Mouse (Mus musculus) lung, adult 18-20 months (tissue): ENCODE data around the gene Fbxl13.

ENCODE experiments used
- DNase-seq, 2 experiments: peaks; one replicate each; pipeline ENCODE4 v3.0.0; 2022; ENCODE audit warnings: mixed read lengths in 2 of 2

Fbxl13 gene

GRCm38 (mm10) chr5:21645439-21646132 is at the start of gene Fbxl13, which contains the start of gene Armc10:
Fbxl13 (minus strand) TSS chr5:21645634.
Armc10 (plus strand) TSS chr5:21645813.
- peak; percentile 93 to 95 for DNase-seq

DNA sequence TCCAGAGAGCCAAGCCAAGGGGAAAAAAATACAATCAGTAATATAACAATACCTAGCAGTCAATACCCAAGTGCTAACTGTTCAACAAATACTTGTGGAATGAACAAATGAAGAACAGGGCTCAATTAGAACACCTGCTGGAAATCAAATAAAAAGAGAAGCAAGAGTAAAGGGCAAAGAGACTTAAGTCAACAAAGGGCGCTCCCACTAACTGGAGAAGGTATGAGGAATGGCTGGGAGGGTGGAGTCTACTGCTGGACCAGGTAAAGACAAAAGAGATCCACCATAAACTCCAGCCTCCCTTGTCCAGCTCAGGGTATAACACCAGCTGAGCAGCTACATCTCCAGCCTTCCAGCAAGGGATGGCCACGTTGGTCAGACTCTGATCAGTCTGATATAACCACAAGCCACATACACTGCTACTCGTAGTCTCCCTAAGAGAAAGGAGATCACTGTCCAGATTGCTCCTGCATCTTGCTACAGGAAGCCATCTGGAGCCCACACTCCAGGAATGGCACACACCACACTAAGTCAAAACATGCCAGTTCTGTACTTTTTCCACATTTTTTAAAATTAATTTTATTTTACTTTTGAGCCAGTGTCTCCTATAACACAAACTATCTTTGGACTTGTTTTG is 49.5 kb upstream of the Fbxl13 start:
- no peak for DNase-seq

GRCm38 (mm10) chr5:21693372-21693870 is 48.0 kb upstream of the Fbxl13 start:
- DNase-seq: no peak

GRCm38 (mm10) chr5:21692230-21692629 is 46.8 kb upstream of the Fbxl13 start:
- no peak for DNase-seq

GRCm38 (mm10) chr5:21687042-21687441 is 41.6 kb upstream of the Fbxl13 start:
- DNase-seq: no peak

GRCm38 (mm10) chr5:21685001-21685400 is 39.6 kb upstream of the Fbxl13 start:
- DNase-seq: no peak

DNA sequence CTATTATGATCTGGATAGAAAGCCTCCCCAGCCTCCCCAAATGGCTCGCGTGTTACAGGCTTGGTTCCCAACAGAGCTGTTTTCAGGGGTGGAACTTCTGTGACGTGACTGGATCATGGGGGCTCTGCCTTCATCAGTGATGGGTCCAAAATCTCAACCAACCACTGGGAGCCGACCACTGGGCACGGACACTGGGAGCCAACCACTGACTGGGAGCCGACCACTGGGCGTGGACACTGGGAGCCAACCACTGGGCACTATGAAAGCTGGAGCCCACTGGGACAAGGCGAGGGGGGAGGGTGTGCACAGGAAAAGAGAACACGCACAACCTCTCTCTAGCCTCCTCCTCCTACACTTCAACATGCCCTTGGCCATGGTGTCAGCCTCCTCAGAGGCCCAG is 38.4 kb upstream of the Fbxl13 start:
- no peak for DNase-seq

GRCm38 (mm10) chr5:21680940-21681339 is 35.5 kb upstream of the Fbxl13 start:
- DNase-seq: no peak

GRCm38 (mm10) chr5:21680029-21680428 is 34.6 kb upstream of the Fbxl13 start:
- no peak for DNase-seq

- DNase-seq: no peak
Measured at GRCm38 (mm10) chr5:21678363-21678762, 32.9 kb upstream of the Fbxl13 start.

DNA sequence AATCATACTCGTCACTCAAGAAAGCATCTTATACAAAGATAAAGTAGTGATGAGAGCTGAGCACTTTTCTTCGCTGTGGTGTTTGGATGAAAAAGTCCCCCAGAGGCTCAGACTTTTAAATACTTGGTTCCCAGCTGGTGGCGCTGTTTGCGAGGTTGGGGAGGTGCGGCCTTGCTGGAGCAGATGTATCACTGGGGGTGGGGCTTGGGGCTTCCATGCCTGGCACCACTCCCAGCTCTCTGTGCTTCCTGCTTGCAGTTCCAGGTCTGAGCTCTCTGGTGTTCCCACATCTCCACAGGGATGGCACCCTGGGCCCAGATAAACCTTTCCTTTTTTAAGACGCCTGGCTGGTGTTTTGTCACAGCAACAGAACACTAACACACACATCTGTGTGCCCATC is 32.5 kb upstream of the Fbxl13 start:
- DNase-seq: no peak

GRCm38 (mm10) chr5:21675494-21675893 is 30.1 kb upstream of the Fbxl13 start:
- no peak for DNase-seq

DNA sequence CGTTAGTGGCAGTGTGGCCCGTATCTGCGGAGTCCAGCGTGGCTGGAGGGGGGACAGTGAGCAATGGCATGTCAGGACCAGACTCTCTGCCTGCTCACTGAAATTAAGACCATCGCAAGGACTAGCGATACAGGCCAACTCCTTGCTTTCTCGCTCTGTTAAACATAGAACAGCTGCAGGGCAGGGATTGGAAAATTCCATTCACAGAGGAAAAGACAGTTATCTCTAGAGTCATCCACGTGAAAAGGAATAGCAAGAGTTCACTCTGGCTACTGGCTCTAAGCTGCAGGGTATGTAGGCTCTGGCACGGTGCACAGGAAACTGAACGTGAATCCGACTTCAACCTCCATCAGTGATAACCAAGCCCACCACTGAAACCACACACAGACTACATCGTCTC is 29.6 kb upstream of the Fbxl13 start:
- DNase-seq: no peak

GRCm38 (mm10) chr5:21673742-21674141 is 28.3 kb upstream of the Fbxl13 start:
- DNase-seq: no peak

DNA sequence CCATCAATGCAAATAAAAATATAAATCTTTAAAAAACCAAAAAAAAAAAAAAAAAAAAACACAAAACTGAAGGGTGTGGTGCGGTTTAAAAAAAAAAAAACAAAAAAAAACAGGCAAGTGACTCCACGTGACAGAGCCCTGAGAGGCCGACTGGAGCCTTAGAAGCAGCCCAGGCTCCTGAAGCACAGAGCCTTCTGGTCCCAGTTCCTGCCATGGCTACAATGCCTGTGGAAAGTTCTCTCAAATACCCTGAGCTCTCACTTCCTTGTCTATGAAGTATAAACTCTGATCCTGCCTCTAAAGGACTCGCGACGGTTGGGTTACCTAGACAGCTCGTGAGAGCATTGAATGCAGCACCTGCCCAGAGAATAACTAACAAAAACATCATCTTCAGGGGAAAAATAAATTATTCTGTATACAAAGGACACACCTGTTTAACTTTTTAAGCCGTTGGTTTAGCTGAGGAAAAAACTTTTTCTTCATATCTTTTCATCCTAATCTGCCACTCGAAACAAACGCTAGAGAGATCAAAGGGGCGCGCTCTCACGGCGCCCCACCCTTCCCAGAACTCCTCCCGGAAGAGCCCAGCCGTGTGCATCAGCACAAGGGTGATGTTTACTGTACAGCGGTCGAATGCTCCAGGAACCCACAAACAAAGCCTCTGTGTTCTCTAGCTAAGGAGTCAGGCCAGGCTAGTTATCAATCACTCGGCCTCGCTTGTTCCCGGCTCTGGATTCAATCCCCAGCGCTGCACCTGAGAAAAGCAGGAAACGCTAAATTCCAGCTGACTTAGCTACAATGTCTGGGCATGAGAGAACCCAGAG is 27.6 kb upstream of the Fbxl13 start:
- peak in 1 of 2 experiments; percentile 28 for DNase-seq

GRCm38 (mm10) chr5:21669307-21669706 is 23.9 kb upstream of the Fbxl13 start:
- DNase-seq: no peak

DNA sequence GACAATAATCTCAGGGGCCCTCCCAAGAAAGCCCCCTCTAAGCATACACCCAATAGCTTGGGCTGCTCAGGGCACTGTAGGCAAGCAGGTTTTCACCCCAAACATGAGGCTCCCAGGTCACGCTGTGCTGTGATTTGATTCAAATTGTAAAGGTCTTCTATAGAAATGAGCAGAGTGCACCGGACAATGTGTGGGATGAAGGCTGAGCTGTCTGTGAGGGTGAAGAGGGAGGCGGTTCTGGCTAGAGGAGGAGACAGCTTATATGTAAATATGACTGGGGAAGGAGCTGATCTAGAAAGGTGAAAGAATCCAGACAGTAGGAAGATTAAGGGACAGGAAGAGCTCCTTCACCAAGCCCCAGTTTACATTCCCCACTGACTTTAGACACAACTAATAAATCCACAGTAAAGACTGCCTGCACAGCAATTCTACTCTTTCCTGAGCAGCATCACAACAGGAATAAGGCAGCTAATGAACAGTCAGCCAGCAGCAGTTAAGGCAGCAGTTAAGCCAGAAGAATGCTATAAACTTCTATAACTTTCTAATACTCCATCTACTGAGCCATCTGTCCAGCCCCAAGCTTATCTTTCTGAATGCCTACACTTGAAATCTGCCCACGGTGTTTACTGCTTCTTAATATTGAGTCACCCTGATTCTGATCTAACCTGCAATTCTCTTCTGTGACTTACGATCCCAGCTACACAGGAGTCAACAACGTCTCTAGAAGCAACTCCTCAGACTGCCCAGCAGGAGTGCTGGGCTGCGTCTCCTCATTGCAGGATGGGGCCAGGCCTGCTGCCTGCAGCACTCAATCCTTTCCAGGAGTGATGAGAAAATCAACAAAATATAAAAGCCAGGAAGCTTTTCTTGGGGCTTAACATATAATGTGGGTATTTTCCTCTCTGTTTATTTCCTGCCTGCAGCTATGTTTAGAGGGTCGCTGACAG is 22.0 kb upstream of the Fbxl13 start:
- no peak for DNase-seq

DNA sequence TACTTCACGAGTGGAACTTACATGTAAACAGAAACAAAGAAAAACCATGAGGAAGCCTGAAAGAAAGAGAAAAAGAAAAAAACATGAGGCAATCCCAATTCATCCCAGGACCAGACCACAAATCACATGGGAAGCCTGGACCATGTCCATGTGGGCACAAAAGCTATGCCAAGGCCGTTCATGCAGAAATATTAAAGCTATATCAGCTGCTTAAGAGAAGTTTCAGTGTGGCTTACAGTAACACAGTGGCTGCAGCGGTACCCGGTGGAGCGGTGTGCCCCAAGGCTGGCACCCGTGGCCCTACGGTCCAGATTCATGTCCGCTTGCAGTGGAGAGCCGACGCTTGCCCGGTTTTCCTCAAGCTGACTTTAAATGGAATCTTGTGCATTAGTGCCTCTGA is 17.6 kb upstream of the Fbxl13 start:
- DNase-seq: no peak

- no peak for DNase-seq
Measured at GRCm38 (mm10) chr5:21660850-21661249, 15.4 kb upstream of the Fbxl13 start.

DNA sequence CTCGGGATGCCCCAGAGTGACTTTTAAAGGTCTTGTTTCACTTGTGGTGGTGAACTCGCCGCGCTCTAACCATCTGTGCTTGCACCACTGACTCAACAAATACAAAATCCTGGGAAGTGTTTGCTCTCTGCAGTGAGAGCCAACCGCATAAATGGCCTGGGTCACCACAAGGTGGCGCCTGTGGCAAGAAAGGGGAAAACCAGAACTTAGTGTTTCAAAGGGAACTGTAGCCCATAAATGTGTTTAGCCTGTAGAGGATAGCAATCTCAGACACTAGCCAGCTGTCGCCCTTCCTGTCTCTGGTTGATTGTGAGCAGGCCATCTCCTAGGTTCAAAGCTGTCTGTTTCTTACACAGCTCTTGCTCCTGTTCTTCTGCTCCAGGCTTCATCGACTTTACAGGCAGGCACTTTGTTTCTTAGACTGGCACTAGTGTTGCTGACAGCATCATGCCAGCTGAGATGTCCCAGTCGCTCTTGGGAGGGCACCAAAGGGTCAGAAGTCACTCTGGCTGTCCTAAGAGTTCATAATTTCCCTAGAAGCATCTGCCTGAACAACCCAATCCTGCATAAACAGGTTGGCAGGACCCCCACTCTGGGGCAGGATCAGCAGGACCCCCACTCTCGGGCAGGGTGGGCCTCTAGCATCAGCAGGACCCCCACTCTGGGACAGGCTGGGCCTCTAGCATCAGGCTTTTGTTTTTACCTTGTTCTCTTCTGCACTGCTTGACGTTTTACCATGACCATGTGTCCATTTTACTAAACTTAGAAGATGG is 13.4 kb upstream of the Fbxl13 start:
- DNase-seq: peak; percentile 78 to 85

- DNase-seq: no peak
Measured at GRCm38 (mm10) chr5:21658038-21658437, 12.6 kb upstream of the Fbxl13 start.
